Mouse (Mus musculus): Measurements from ENCODE around the gene Vmn1r56.
"Not testable (repeated sequence)": the region's sequence is repeated elsewhere in the genome, so short reads cannot be mapped to it uniquely, and the experiment has no call there.

The Vmn1r56 gene

GRCm38 (mm10) chr7:5196647-5197046 lies at the start of gene Vmn1r56:
TSS of gene Vmn1r56 (minus strand) at chr7:5196747.
- DNase-seq (ENCODE audit: low spot score in 2 of 2) = not testable (repeated sequence)

- DNase-seq (ENCODE audit: low spot score in 2 of 2) = not testable (repeated sequence)
Observed at GRCm38 (mm10) chr7:5218193-5218592, 21.6 kb upstream of the Vmn1r56 start, which contains the start of gene Vmn1r57. TSS of gene Vmn1r57 (plus strand) at chr7:5218493.

- not testable (repeated sequence) for DNase-seq (ENCODE audit: low spot score in 2 of 2)
Observed at GRCm38 (mm10) chr7:5149570-5149969, 47.0 kb downstream of the Vmn1r56 start, which contains the start of gene Vmn1r55. TSS of gene Vmn1r55 (minus strand) at chr7:5149670.

All from heart, adult 9 months (tissue).